Mouse (Mus musculus): Measurements from ENCODE around the gene Pitpnm1. TPM values are rescaled to one million over a fixed set of nuclear protein-coding genes. Genes with fewer than 3 reads are reported as not detected.
"Not testable (repeated sequence)": the region's sequence is repeated elsewhere in the genome, so short reads cannot be mapped to it uniquely, and the experiment has no call there.

The Pitpnm1 gene
- polyA plus RNA-seq, 1 experiment from 2014 or later: 81.1 TPM

DNA sequence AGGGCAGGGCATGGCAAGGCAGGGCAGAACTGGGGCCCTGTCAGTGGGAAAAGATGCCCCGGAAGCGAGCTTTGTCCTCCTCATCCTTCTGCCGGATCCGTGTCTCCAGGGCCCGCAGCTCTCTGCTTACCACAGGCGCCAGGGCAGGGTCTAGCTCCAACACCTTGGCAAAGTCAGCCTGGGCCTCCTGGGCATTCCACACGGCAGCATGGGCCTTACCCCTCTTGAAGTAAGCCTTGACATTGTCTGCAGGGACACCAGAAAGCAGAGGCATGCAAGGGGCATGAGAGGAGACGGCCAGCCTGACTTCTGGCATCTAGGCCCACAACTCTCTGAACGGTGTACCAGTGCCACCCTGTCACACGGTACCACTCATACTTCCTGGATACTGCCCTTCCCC lies 14.8 kb downstream of the Pitpnm1 start:
- H3K4me3 ChIP-seq: no peak overlapping the region
- no peak overlapping the region for H3K27ac ChIP-seq (replicated peaks)
- ATAC-seq (ENCODE audit: low FRiP score, low read depth): no peak
- H3K36me3 ChIP-seq: peaks cover 59% of the 10 kb centered on the region
- 95% methylated on average over 10 of the region's 10 CpGs for WGBS
- H3K27me3 ChIP-seq: no peaks in the 10 kb centered on the region
- H3K4me2 ChIP-seq: no peak overlapping the region
- no peak overlapping the region for H3K9ac ChIP-seq
- no peaks in the 10 kb centered on the region for H3K9me3 ChIP-seq
- H3K4me1 ChIP-seq (replicated peaks): no peaks in the 10 kb centered on the region

DNA sequence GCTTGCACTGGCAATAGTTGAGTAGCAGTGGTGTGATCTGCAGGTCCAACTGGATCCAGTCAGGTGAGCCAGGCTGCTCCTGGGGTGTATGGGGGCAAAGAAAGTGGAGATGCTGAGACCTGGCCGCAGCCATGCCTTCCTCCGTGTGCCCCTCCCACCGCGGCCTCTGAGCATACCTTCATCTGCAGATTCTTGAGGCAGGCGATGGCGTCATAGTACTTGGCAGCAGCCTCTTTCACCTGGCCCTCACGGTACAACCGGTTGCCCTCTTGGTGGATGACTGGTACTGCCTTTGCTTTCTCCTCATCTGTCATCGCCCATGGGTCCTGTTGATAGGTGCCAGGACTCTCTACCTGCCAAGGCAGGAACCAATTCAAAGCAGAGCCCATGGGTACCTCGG lies 15.3 kb downstream of the Pitpnm1 start:
- no peak overlapping the region for H3K4me3 ChIP-seq
- WGBS: 92% methylated on average over 10 of the region's 10 CpGs
- no peak overlapping the region for H3K27ac ChIP-seq (replicated peaks)
- H3K9me3 ChIP-seq: no peaks in the 10 kb centered on the region
- peaks cover 59% of the 10 kb centered on the region for H3K36me3 ChIP-seq
- H3K4me2 ChIP-seq: no peak overlapping the region
- no peak overlapping the region for H3K9ac ChIP-seq
- no peak for ATAC-seq (ENCODE audit: low FRiP score, low read depth)
- no peaks in the 10 kb centered on the region; the same call in 1 of the 2 replicates for H3K4me1 ChIP-seq (replicated peaks)
- no peaks in the 10 kb centered on the region for H3K27me3 ChIP-seq

DNA sequence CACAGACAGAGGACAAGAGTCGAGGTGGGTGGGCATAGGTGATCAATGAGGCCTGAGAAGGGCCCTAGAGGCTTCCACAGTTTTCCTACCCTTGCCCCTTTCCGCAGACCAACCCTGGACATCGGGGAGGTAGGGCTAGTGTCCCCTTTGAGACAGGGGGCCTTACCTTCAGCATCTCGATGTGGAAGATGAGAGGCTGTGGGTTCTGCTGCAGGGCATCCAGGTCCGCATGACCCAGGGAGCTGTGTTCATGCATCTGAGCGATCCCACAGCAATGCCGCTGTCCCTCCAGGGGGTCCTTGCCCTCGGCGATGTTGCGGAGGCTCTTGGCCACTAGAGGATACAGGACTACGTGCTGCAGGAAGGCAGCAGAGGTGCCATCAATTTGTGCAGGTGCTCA lies 16.0 kb downstream of the Pitpnm1 start:
- no peaks in the 10 kb centered on the region for H3K9me3 ChIP-seq
- H3K36me3 ChIP-seq: peaks cover 59% of the 10 kb centered on the region
- peaks cover 7% of the 10 kb centered on the region for H3K4me1 ChIP-seq (replicated peaks)
- no peak overlapping the region for H3K4me2 ChIP-seq
- H3K9ac ChIP-seq: no peak overlapping the region
- H3K27ac ChIP-seq (replicated peaks): no peak overlapping the region
- H3K27me3 ChIP-seq: no peaks in the 10 kb centered on the region
- ATAC-seq (ENCODE audit: low FRiP score, low read depth): no peak
- H3K4me3 ChIP-seq: no peak overlapping the region
- 84% methylated on average over 11 of the region's 11 CpGs for WGBS

DNA sequence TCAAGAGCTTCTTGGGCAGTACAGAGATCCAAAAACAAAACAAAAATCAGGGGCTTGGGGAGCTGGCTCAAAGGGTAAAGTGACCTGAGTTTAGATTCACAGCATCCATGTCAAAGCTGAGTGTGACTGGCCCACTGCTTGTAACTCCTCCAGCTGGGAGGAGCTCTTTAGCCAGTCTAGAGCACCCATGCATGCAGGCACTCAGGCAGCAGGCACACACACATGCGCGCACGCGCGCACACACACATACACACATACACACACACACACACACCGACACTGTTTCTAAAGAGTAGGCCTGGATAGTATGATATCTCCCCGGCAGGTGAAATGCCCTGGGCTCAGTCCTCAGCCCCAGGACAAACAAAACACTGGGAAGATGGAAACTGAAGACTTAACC lies 17.2 kb downstream of the Pitpnm1 start:
- peaks cover 48% of the 10 kb centered on the region for H3K36me3 ChIP-seq
- no peak overlapping the region for H3K4me3 ChIP-seq
- no peaks in the 10 kb centered on the region for H3K27me3 ChIP-seq
- WGBS: 96% methylated on average over 7 of the region's 7 CpGs
- H3K4me2 ChIP-seq: no peak overlapping the region
- H3K9me3 ChIP-seq: no peaks in the 10 kb centered on the region
- no peak for ATAC-seq (ENCODE audit: low FRiP score, low read depth)
- H3K27ac ChIP-seq (replicated peaks): no peak overlapping the region
- no peak overlapping the region for H3K9ac ChIP-seq
- H3K4me1 ChIP-seq (replicated peaks): peaks cover 8% of the 10 kb centered on the region

DNA sequence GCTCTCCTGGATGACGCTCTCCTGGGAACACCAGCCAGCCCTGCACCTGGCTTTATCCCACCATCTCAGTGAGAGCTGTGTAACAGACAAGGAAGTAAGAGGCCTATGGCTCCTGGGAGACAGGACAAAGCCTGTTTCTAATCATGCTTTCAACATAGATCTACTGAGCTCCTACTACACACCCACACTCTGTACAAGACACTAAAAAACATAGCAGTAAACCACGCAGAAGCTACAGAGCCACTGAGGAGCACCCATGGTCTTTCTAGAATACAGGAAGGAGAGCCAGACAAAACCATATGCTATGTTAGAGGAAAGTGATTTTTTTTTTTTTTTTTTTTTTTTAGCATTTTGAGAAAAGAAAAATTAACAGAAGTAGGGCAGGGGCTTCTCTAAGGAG lies 18.6 kb downstream of the Pitpnm1 start:
- H3K4me3 ChIP-seq: no peak overlapping the region
- no peak overlapping the region for H3K9ac ChIP-seq
- no peaks in the 10 kb centered on the region for H3K9me3 ChIP-seq
- no peak for ATAC-seq (ENCODE audit: low FRiP score, low read depth)
- no peaks in the 10 kb centered on the region for H3K27me3 ChIP-seq
- H3K4me1 ChIP-seq (replicated peaks): peaks cover 8% of the 10 kb centered on the region
- no peak overlapping the region for H3K4me2 ChIP-seq
- 96% methylated on average over 2 of the region's 2 CpGs for WGBS
- H3K36me3 ChIP-seq: peaks cover 36% of the 10 kb centered on the region
- no peak overlapping the region for H3K27ac ChIP-seq (replicated peaks)

DNA sequence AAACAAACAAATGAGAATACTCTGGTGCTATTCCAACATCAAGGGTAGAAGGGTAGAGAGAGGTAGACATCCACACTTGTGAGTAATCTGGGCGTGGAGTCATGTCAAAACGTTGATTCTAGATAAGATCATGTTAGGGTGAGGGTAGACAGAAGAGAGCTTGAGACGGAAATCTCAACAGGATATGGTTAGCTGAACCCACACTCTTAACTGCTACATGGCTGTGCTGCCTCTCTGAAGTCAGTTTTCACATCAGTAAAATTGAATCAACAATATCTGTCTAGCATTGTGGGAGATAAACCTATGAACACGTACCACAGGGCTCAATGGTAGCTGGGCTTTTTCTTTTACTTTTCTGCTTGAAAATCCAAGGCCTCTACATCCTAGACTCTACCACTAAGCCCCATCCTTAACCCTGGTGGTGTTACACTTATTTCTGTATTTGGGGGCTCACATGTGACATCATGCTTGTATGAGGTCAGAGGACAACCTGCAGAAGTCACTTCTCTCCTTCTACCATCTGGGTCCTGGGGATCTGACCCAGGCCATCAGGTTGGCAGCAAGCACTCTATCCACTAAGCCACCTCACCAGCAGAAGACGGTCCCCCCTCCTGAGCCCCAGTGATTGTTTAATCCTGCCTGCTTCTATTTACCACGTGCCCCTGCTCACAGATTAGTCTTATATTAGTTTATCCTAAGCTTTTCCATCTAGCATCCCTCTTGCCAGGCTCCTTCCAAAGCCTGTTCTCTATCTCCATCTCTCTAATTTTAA lies 20.1 kb downstream of the Pitpnm1 start:
- 88% methylated on average over 6 of the region's 6 CpGs for WGBS
- peak overlapping the region; percentile 53 for H3K4me2 ChIP-seq
- no peak for ATAC-seq (ENCODE audit: low FRiP score, low read depth)
- peaks cover 15% of the 10 kb centered on the region for H3K4me1 ChIP-seq (replicated peaks)
- no peak overlapping the region for H3K9ac ChIP-seq
- peaks cover 25% of the 10 kb centered on the region for H3K36me3 ChIP-seq
- H3K9me3 ChIP-seq: no peaks in the 10 kb centered on the region
- H3K27me3 ChIP-seq: no peaks in the 10 kb centered on the region
- no peak overlapping the region; the same call in 1 of the 2 replicates for H3K4me3 ChIP-seq
- H3K27ac ChIP-seq (replicated peaks): no peak overlapping the region

DNA sequence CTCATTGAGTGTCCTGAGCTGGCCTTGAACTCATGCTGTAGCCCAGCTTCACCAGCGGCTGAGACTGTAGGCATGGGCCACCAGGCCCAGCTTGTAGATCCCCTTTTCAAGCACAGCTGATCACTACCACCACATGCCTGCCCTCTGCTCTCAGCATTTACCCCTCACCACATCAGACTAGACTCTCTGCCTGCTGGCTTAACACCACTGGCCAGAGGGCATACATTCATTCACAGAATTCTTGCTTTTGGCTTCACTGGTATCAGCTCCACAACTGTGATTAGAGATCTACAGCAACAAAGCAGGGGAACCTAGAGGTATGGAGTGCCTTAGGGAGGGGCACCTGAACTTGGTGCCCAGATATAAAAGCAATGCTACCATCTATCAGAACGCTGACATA lies 20.7 kb downstream of the Pitpnm1 start:
- H3K4me2 ChIP-seq: peak overlapping the region; percentile 53
- WGBS: 96% methylated on average over 2 of the region's 2 CpGs
- H3K4me1 ChIP-seq (replicated peaks): peaks cover 19% of the 10 kb centered on the region
- peak overlapping the region; percentile 54 for H3K4me3 ChIP-seq
- no peak overlapping the region for H3K9ac ChIP-seq
- no peaks in the 10 kb centered on the region for H3K9me3 ChIP-seq
- peaks cover 19% of the 10 kb centered on the region for H3K36me3 ChIP-seq
- H3K27ac ChIP-seq (replicated peaks): peak overlapping the region; percentile 92
- H3K27me3 ChIP-seq: no peaks in the 10 kb centered on the region
- ATAC-seq (ENCODE audit: low FRiP score, low read depth): no peak

DNA sequence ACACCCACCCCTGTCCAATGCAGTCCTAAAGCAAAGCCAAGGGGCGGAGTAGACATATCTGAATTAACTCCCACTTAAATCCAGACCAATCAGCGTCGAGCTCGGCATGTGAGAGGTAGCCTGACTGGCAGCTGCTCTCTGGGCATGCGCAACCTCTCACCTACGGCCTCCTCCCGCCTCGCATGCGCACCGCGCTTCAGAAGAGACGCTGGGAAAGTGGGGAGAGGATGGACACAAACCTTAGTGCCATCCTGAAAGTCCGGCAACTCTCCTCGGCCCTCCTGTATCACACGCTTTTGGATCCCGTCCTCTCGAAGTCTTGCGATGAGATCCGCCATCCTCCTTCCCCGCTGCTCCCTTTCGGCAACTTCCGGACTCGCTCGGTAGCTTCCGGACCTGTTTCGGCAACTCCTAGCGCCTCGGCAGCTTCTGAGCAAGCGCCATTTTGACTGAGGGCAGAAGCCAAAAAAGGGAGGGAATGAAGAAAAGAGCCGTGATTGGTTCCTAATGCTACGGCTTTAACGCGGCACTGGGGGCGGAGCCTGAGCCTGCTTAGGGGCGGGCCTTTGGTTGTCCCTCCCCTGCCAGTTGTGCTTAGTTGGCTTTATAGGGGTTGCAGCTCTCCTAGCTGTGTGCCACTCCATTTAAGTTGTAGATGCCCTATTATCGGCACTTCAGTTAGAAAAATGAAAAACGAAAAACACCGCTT lies 21.5 kb downstream of the Pitpnm1 start:
- peak; percentile 86 for ATAC-seq (ENCODE audit: low FRiP score, low read depth)
- Histone ChIP-seq H3K4me2 (peak overlapping the region; percentile 53), H3K9ac (peak overlapping the region; percentile 54), H3K36me3 (0 out of 2 replicates have a peak, but pooled peaks cover 13% of the 10 kb centered on the region), H3K4me3 (peak overlapping the region; percentile 54), H3K9me3 (no peaks in the 10 kb centered on the region), H3K27me3 (no peaks in the 10 kb centered on the region), H3K4me1 (replicated peaks) (peaks cover 19% of the 10 kb centered on the region), H3K27ac (replicated peaks) (peak overlapping the region; percentile 92)
- 3% methylated on average over 38 of the region's 38 CpGs for WGBS

DNA sequence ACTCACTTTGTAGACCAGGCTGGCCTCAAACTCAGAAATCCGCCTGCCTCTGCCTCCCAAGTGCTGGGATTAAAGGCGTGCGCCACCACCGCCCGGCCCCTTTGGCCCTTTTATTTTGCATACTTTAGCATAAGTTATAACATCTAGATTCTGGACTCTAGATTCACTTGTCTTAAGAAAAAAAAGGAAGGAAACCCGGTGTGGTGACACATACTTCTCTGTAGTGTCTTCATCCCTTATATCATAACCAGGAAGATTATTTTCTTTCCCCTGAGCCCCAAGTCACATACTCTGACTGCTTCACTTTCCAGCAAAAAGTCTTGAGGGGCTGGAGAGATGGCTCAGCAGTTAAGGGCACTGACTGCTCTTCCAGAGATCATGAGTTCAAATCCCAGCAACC lies 22.1 kb downstream of the Pitpnm1 start:
- H3K27me3 ChIP-seq; H3K9me3 ChIP-seq; ATAC-seq (ENCODE audit: low FRiP score, low read depth); H3K9ac ChIP-seq; H3K36me3 ChIP-seq: not testable (repeated sequence)
- peak overlapping the region; percentile 92 for H3K27ac ChIP-seq (replicated peaks)
- peaks cover 25% of the 10 kb centered on the region for H3K4me1 ChIP-seq (replicated peaks)
- peak overlapping the region; percentile 54; the same call in 1 of the 2 replicates for H3K4me3 ChIP-seq
- WGBS: 54% methylated on average over 6 of the region's 6 CpGs
- H3K4me2 ChIP-seq: peak overlapping the region; percentile 53

DNA sequence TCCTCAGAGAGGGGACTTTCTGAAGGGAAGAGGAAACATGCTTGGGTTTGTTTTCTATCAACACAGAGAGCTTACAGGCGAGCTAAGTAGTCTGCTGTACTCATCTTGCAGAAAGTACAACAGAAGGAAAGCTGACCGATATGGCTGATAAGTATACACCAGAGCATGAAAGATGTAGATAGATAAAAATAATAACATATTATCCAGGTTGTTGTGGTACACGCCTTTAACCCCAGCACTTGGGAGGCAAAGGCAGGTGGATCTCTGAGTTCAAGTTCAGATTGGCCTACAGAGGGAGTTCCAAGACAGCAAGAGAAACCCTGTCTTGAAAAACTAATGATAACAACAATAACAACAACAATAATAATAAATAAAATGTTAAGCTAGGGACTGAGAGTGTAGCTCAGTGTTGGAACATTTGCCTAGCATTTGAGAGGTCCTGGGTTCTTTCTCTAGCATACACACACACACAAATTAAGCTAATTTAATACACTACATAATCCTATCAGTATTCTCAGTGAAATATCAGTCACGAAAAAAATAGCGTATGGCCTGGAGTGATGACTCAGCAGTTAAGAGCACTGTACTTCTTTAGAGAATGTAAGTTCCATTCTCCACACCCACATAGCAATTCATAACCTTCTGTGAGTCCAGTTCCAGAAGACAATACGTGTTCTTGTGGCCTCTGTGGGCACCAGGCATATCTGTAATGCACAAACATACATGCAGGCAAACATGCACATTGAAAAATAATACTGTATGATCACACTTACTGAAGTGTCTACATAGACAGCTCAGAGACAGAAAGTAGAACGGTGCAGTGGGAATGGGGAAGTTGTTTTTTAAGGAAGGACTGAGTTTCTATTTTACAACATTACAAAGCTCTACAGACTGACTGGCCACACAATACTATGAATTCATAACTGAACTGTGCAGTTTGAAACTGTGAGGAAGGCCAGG lies 22.9 kb downstream of the Pitpnm1 start:
- Histone ChIP-seq H3K4me1 (replicated peaks) (peaks cover 33% of the 10 kb centered on the region), H3K27me3 (no peaks in the 10 kb centered on the region), H3K36me3 (0 out of 2 replicates have a peak, but pooled peaks cover 3% of the 10 kb centered on the region), H3K9me3 (no peaks in the 10 kb centered on the region), H3K4me3 (no peak overlapping the region), H3K9ac (no peak overlapping the region), H3K4me2 (no peak overlapping the region), H3K27ac (replicated peaks) (no peak overlapping the region)
- ATAC-seq (ENCODE audit: low FRiP score, low read depth): no peak
- WGBS: 87% methylated on average over 7 of the region's 7 CpGs

DNA sequence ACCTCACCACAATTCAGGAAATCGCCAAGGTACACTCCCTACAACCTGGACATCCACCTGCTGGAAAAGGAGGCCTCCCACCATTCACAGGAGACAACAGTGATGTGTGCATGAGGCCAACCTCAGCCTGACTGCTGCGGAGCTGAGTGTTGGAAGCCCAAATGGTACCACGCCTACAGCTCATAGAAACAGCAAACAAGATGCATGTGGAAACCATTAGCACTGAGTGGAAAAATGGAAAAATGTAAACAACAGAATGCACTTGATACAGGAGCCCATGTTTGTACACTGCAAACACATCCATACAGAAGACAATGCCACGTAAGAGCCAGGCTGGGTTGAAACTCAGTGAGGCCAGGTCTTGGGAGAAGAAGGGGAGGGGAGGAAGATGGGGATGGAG lies 24.6 kb downstream of the Pitpnm1 start:
- Histone ChIP-seq H3K9ac (no peak overlapping the region), H3K27ac (replicated peaks) (no peak overlapping the region), H3K4me1 (replicated peaks) (peaks cover 35% of the 10 kb centered on the region), H3K9me3 (no peaks in the 10 kb centered on the region), H3K27me3 (no peaks in the 10 kb centered on the region), H3K4me2 (0 out of 2 replicates have a peak overlapping the region, but pooled peaks have one; percentile 69), H3K4me3 (no peak overlapping the region), H3K36me3 (0 out of 2 replicates have a peak, but pooled peaks cover 4% of the 10 kb centered on the region)
- WGBS: 83% methylated on average over 4 of the region's 4 CpGs
- ATAC-seq (ENCODE audit: low FRiP score, low read depth): no peak
